Mouse (Mus musculus) neural tube, embryonic 15.5 days (tissue): ENCODE measurements at regions not wholly inside any gene's neighbourhood (a gene's known extent, or its start where the extent isn't known, plus 50 kb on each side); places are given as distances from the start of the nearest gene placed in this dataset.

Experiments used
- ATAC-seq: fragments of 200-750 bp; cut with Nextera tagmentation; 2 replicates; pipeline ENCODE4 v1.8.0; 2017; ENCODE audit warnings: mild to moderate bottlenecking, moderate TSS enrichment, moderate library complexity; ENCODE audit not compliant: low FRiP score
- H3K27ac ChIP-seq: fragments of 300-500 bp; sonication (generic); replicated peaks from 2 replicates; pipeline ENCODE4 v1.5.1; 2015; ENCODE audit warnings: mild to moderate bottlenecking, inconsistent platforms
- H3K27me3 ChIP-seq: fragments of 300-500 bp; sonication (generic); replicated peaks from 2 replicates; pipeline ENCODE4 v1.6.1; 2015; ENCODE audit warnings: inconsistent platforms
- H3K36me3 ChIP-seq: fragments of 300-500 bp; sonication (generic); 2 replicates; pipeline ENCODE4 v1.6.1; 2015; ENCODE audit warnings: inconsistent platforms
- H3K4me1 ChIP-seq: fragments of 300-500 bp; sonication (generic); 2 replicates; pipeline ENCODE4 v1.6.1; 2015; ENCODE audit warnings: inconsistent platforms
- H3K4me2 ChIP-seq: fragments of 300-500 bp; sonication (generic); 2 replicates; pipeline ENCODE4 v1.6.1; 2015; ENCODE audit warnings: inconsistent platforms, mild to moderate bottlenecking, moderate library complexity
- H3K4me3 ChIP-seq: fragments of 300-500 bp; sonication (generic); replicated peaks from 2 replicates; pipeline ENCODE4 v1.5.1; 2015; ENCODE audit warnings: mild to moderate bottlenecking, inconsistent platforms
- H3K9ac ChIP-seq: fragments of 300-500 bp; sonication (generic); replicated peaks from 2 replicates; pipeline ENCODE4 v1.6.1; 2015; ENCODE audit warnings: mild to moderate bottlenecking, inconsistent platforms
- H3K9me3 ChIP-seq: fragments of 300-500 bp; sonication (generic); replicated peaks from 2 replicates; pipeline ENCODE4 v1.6.1; 2016; ENCODE audit warnings: inconsistent platforms
- WGBS: fragments of 180-500 bp; shearing (Covaris S2); methylation state at CpG from one replicate; pipeline ENCODE4 v1.1.7; 2015; ENCODE audit warnings: mixed read lengths; 5-methylcytosine and 5-hydroxymethylcytosine counted together

GRCm38 (mm10) chr11:56149752-56150151 lies 108.9 kb upstream of the Nmur2 start:
- Histone ChIP-seq H3K4me3 (no peak overlapping the region), H3K9ac (no peak overlapping the region), H3K27ac (no peak overlapping the region), H3K4me2 (no peak overlapping the region), H3K9me3 (no peaks in the 10 kb centered on the region), H3K4me1 (peaks cover 6% of the 10 kb centered on the region), H3K36me3 (no peaks in the 10 kb centered on the region), H3K27me3 (peaks cover 12% of the 10 kb centered on the region; the same call in 1 of the 2 replicates)
- no peak for ATAC-seq
- WGBS = 69% methylated on average over 1 of the region's 1 CpGs

GRCm38 (mm10) chr11:56148956-56149355 lies 108.1 kb upstream of the Nmur2 start:
- ATAC-seq = no peak
- Histone ChIP-seq H3K4me2 (no peak overlapping the region), H3K27me3 (peaks cover 12% of the 10 kb centered on the region; the same call in 1 of the 2 replicates)

GRCm38 (mm10) chr11:56146708-56147107 lies 105.9 kb upstream of the Nmur2 start:
- no peak overlapping the region for H3K4me3 ChIP-seq
- WGBS = 56% methylated on average over 5 of the region's 5 CpGs
- H3K9ac ChIP-seq = no peak overlapping the region
- H3K27me3 ChIP-seq = peaks cover 7% of the 10 kb centered on the region; the same call in 1 of the 2 replicates
- H3K9me3 ChIP-seq = no peaks in the 10 kb centered on the region
- no peaks in the 10 kb centered on the region for H3K36me3 ChIP-seq
- H3K27ac ChIP-seq = no peak overlapping the region
- H3K4me2 ChIP-seq = no peak overlapping the region
- H3K4me1 ChIP-seq = peaks cover 6% of the 10 kb centered on the region
- ATAC-seq = no peak

More at GRCm38 (mm10) chr11:56148956-56149355, 108.1 kb upstream of the Nmur2 start:
- H3K4me1 ChIP-seq = peaks cover 6% of the 10 kb centered on the region
- no peak overlapping the region for H3K4me3 ChIP-seq
- H3K9me3 ChIP-seq = no peaks in the 10 kb centered on the region
- no peaks in the 10 kb centered on the region for H3K36me3 ChIP-seq
- no peak overlapping the region for H3K27ac ChIP-seq
- no peak overlapping the region for H3K9ac ChIP-seq
- 73% methylated on average over 1 of the region's 1 CpGs for WGBS

GRCm38 (mm10) chr11:56131339-56131823 lies 90.6 kb upstream of the Nmur2 start:
- 25% methylated on average over 15 of the region's 15 CpGs for WGBS
- peak overlapping the region; percentile 51 for H3K4me2 ChIP-seq
- no peak overlapping the region for H3K9ac ChIP-seq
- peak; percentile 50 for ATAC-seq
- H3K4me1 ChIP-seq = peaks cover 5% of the 10 kb centered on the region; the same call in 1 of the 2 replicates
- no peaks in the 10 kb centered on the region for H3K27me3 ChIP-seq
- H3K36me3 ChIP-seq = no peaks in the 10 kb centered on the region
- no peak overlapping the region for H3K27ac ChIP-seq
- 0 out of 2 replicates have a peak overlapping the region, but pooled peaks have one; percentile 5 for H3K4me3 ChIP-seq
- no peaks in the 10 kb centered on the region for H3K9me3 ChIP-seq

GRCm38 (mm10) chr11:56116553-56117232 lies 75.9 kb upstream of the Nmur2 start:
- 49% methylated on average over 12 of the region's 12 CpGs for WGBS
- Histone ChIP-seq H3K4me2 (no peak overlapping the region), H3K27ac (no peak overlapping the region), H3K9me3 (no peaks in the 10 kb centered on the region), H3K27me3 (no peaks in the 10 kb centered on the region), H3K4me3 (no peak overlapping the region), H3K9ac (no peak overlapping the region), H3K4me1 (no peaks in the 10 kb centered on the region), H3K36me3 (no peaks in the 10 kb centered on the region)
- ATAC-seq = peak; percentile 66

GRCm38 (mm10) chr11:56107929-56108328 lies 67.1 kb upstream of the Nmur2 start:
- WGBS = 13% methylated on average over 3 of the region's 3 CpGs
- H3K4me1 ChIP-seq = peaks cover 5% of the 10 kb centered on the region; the same call in 1 of the 2 replicates
- H3K4me3 ChIP-seq = no peak overlapping the region
- no peak overlapping the region for H3K9ac ChIP-seq
- no peak overlapping the region for H3K4me2 ChIP-seq
- peak; percentile 61; the same call in 1 of the 2 replicates for ATAC-seq
- no peaks in the 10 kb centered on the region for H3K27me3 ChIP-seq
- no peaks in the 10 kb centered on the region for H3K36me3 ChIP-seq
- no peak overlapping the region for H3K27ac ChIP-seq
- H3K9me3 ChIP-seq = no peaks in the 10 kb centered on the region

DNA sequence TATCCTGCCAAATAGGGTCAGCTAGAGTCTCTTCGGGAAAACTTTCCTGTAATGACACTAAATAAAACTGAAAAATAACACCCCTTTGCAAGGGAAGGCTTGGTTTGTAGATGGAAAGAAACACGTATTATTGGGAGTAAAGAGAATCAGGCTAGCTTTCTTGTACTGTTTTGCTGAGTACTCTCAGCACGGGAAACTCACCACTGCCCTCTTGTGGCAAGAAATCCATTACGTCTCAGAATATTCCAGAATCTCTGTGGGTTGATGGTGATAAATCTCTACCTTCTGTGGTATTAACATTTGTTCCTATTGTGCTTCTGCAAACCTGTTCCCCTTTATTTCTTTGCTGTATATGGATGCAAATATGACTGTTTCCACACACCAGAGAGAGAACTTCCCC lies 64.8 kb upstream of the Nmur2 start:
- no peak for ATAC-seq
- Histone ChIP-seq H3K9ac (no peak overlapping the region), H3K4me1 (peaks cover 5% of the 10 kb centered on the region; the same call in 1 of the 2 replicates), H3K4me2 (no peak overlapping the region), H3K9me3 (no peaks in the 10 kb centered on the region), H3K27ac (0 out of 2 replicates have a peak overlapping the region, but pooled peaks have one; percentile 33), H3K27me3 (no peaks in the 10 kb centered on the region), H3K36me3 (no peaks in the 10 kb centered on the region), H3K4me3 (no peak overlapping the region)
- WGBS = 23% methylated on average over 4 of the region's 4 CpGs

- no peak overlapping the region for H3K9ac ChIP-seq
- no peak overlapping the region for H3K4me2 ChIP-seq
- H3K9me3 ChIP-seq = no peaks in the 10 kb centered on the region
- ATAC-seq = no peak
- H3K4me3 ChIP-seq = no peak overlapping the region
- no peaks in the 10 kb centered on the region for H3K36me3 ChIP-seq
- no peaks in the 10 kb centered on the region for H3K27me3 ChIP-seq
- WGBS = 54% methylated on average over 2 of the region's 2 CpGs
- peaks cover 6% of the 10 kb centered on the region; the same call in 1 of the 2 replicates for H3K4me1 ChIP-seq
- no peak overlapping the region for H3K27ac ChIP-seq
These were observed 52.1 kb upstream of the Nmur2 start for GRCm38 (mm10) chr11:56092891-56093290.
